Mouse (Mus musculus): ENCODE measurements around the gene Hus1b.

Gene Hus1b

GRCm38 (mm10) chr13:30947129-30947528 lies 430 bp downstream of the Hus1b start:
- DNase-seq, result no peak

DNA sequence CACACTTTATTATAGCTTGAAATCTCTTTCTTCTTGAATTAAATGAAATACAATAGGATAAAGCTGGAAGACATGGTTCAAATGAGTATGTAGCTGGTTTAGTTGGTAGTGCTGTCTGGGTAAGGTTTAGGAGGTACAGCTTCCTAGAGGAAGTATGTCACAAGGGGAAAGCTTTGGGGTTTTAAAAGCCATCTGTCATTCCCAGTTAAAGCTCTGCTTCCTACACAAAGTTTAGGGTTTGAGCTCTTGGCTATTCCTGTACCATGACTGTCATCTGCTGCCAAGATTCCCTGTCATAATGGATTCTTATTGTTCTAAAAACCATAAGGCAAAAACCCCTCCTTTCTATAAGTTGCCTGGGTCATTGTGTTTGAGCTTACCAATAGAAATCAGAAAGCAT lies 1.8 kb downstream of the Hus1b start:
- no peak for DNase-seq

DNA sequence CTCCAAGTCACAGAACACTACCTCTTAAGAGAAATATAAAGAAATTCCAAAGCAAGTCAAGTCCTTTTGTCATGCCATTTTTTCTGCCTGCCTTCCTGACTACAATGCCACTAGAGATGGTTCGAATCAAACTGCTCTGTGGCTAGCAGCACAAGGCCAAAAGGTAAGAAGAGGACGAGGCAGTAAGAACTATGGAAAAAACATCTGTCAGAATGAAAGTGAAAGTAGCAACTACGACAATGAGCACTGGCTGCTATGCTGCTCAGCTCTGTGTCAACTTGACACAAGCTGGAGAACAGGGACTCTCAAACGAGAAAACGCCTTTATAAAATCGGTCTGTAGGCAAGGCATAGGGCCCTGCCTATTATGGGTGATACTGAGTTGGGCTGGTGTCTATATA lies 14.6 kb downstream of the Hus1b start:
- DNase-seq, result no peak

DNA sequence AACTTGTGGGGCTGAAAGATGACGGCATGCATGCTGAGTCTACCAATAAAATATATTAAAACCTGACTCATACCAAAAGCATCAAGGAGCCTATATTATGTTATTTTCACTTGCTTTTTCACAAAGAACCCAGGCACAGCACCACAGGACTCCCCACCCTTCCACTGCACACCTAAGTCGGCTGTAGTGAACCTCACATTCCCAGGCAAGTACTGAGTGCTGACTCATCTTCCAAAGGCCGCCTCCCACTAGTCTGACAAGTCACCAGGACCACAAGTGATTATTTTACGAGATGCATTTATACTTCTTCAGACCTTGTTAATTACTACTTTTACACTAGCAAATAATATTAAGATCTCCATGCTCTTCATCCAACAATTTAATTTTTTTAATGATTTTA lies 15.9 kb downstream of the Hus1b start:
- DNase-seq, result no peak

DNA sequence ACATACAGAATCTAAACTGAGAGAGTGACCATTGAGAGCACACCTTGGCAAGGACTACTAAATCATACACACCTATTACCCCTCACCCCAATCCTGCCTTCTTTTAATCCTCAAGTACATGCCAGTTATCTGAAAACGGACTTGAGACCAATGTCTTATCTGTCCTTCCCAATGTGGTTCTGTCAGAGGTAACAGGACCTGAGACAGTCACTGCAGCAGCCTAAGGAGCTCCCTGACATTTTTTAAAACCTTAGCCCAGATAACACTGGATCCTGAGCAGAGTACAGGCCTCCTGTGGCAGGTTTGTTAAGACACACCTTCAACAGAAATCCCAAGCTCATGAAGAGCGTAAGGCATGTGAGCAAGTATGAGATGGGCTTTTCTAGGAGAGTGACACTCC lies 18.4 kb downstream of the Hus1b start:
- no peak for DNase-seq

- DNase-seq, result no peak
Measured at GRCm38 (mm10) chr13:30924269-30924668, 23.3 kb downstream of the Hus1b start.

DNA sequence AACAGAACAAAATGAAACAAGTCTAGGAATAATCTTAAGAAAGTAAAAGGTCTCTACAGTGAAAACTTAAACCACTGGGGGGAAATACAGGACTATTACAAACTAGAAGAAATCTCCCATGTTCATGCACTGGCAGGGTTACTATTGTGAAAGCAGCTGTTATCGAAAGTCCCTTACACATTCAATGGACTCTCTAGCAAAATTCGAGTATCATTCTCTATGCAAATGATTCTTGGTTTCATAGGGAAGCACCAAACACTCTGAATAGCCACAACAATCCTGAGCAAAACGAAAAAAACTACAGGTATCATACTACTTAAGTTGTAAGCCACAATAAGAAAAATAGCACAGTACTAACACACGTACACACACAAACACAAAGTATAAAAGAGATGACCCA lies 25.6 kb downstream of the Hus1b start:
- DNase-seq, result no peak

DNA sequence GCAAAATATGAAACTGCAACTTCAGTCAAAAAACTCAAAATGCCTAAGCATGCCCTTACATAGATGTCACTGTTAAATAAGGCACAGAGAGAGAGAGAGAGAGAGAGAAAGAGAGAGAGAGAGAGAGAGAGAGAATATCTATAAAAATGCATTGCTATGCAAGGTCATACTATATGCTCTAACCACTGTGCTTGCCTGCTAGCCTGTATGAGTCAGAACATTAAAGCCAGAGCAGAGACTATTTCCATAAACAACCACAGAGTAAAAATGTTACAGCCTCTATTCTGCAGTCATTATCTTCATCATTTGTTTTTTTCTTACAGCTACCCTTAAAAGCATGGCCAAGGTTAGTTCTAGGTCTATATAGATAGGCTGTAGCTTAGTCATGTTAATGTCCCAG lies 33.8 kb downstream of the Hus1b start:
- DNase-seq, result no peak

GRCm38 (mm10) chr13:30913028-30913427 lies 34.5 kb downstream of the Hus1b start:
- DNase-seq, result no peak

DNA sequence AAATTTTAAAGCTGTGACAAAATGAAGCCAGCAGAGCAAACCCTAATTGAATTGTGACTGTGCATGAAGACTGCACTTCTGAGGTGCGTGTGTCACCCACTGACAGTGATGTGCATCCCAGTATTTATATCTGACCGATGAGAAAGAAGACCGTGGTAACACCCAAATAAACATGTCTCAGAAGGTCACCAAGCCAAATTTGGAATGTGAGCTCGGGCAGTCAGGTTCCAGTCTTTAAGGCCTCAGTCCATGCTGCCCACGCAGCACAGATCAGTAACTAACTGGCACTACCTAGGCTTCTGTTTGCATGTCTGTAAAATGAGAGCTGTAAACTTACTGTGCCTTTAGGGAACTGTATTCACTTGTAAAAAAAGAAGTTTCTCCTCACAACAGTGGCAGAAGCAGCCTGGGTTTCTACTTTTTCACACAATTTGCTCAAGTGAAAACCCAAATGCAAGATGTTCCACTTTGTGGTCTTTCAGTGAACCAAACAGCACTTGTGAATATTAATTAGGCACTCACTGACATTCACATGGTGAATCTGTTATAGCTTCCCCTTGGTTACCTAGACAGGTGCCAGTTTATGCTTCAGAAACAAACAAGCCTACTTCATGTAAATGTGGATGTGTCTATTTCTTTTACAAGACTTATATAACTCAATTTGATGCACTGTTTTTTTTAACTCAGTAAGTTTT lies 35.5 kb downstream of the Hus1b start:
- DNase-seq, result no peak

DNA sequence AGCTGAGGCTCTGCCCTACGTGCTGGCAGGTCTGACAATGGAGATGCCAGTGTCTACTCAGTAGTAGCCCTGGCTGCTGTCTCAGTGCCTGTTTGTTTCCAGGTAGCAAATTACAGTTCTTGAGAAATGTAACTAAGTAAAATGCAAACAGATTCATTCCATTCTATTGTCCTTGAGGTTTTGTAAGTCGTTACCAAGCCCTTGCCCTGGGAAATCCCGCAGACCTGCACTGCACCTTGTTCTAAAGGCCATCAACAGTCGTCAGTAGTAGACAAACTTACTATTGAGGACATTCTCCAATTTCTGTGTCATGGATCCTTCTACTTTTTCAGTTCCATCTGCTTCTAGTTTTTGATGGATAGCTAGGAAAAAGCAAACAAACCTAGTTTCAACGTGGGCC lies 36.7 kb downstream of the Hus1b start:
- DNase-seq, result no peak

- DNase-seq, result no peak
Measured at GRCm38 (mm10) chr13:30902286-30902685, 45.3 kb downstream of the Hus1b start.

GRCm38 (mm10) chr13:30901387-30902041 lies 46.0 kb downstream of the Hus1b start:
- no peak for DNase-seq
